Mouse (Mus musculus) stomach, embryonic 14.5 days (tissue): Measurements from ENCODE around the gene Pnrc2. TPM values are rescaled to one million over a fixed set of nuclear protein-coding genes. Genes with fewer than 3 reads are reported as not detected.

Source experiments
- ATAC-seq: fragments of 200-750 bp; cut with Nextera tagmentation; 2 replicates; pipeline ENCODE4 v1.8.0; 2017; ENCODE audit warnings: low read depth, moderate TSS enrichment; ENCODE audit not compliant: insufficient number of reproducible peaks, insufficient read depth, low FRiP score
- H3K27ac ChIP-seq: fragments of 300-500 bp; sonication (generic); 2 replicates; pipeline ENCODE4 v1.5.1; 2014; ENCODE audit warnings: mild to moderate bottlenecking, low read length, moderate library complexity, mixed read lengths
- H3K27me3 ChIP-seq: fragments of 300-500 bp; sonication (generic); 2 replicates; pipeline ENCODE4 v1.6.1; 2014; ENCODE audit warnings: low read length, control low read depth, mixed read lengths; ENCODE audit not compliant: control insufficient read depth, insufficient read depth
- H3K36me3 ChIP-seq: fragments of 300-500 bp; sonication (generic); 2 replicates; pipeline ENCODE4 v1.6.1; 2014; ENCODE audit warnings: mild to moderate bottlenecking, control low read depth, low read length, moderate library complexity, mixed read lengths; ENCODE audit not compliant: control insufficient read depth, insufficient read depth
- H3K4me1 ChIP-seq: fragments of 300-500 bp; sonication (generic); 2 replicates; pipeline ENCODE4 v1.6.1; 2014; ENCODE audit warnings: low read length, control low read depth, mixed read lengths; ENCODE audit not compliant: control insufficient read depth, insufficient read depth
- H3K4me2 ChIP-seq: fragments of 300-500 bp; sonication (generic); replicated peaks from 2 replicates; pipeline ENCODE4 v1.6.1; 2014; ENCODE audit warnings: low read depth, low read length, control low read depth
- H3K4me3 ChIP-seq: fragments of 300-500 bp; sonication (generic); 2 replicates; pipeline ENCODE4 v1.5.1; 2014; ENCODE audit warnings: low read depth, low read length, control low read depth
- H3K9ac ChIP-seq: fragments of 300-500 bp; sonication (generic); replicated peaks from 2 replicates; pipeline ENCODE4 v1.6.1; 2014; ENCODE audit warnings: low read depth, mild to moderate bottlenecking, control low read depth, low read length, moderate library complexity, mixed read lengths
- H3K9me3 ChIP-seq: fragments of 300-500 bp; sonication (generic); 2 replicates; pipeline ENCODE4 v1.6.1; 2016; ENCODE audit warnings: low read depth, low read length, control low read depth; ENCODE audit not compliant: control insufficient read depth
- WGBS: fragments of 180-500 bp; shearing (Covaris S2); extraction: QIAGEN DNeasy Blood & Tissue Kit; methylation state at CpG from one replicate; pipeline ENCODE4 v1.1.7; 2014; 5-methylcytosine and 5-hydroxymethylcytosine counted together
- polyA plus RNA-seq: library from polyadenylated mRNA; unstranded; fragments of >200 nt; fragmentation: Nextera tagmentation; extraction: Ambion mirVana; gene quantifications from 2 replicates; pipeline ENCODE4 v1.2.1, GENCODE M21; 2014

Gene Pnrc2
- polyA plus RNA-seq, 1 experiment from 2014 or later, result 172 TPM

GRCm38 (mm10) chr4:135879021-135879420 is 5.4 kb upstream of the Pnrc2 start:
- 60% methylated on average over 6 of the region's 6 CpGs for WGBS
- Histone ChIP-seq H3K4me1 (peaks cover 29% of the 10 kb centered on the region), H3K4me2 (no peak overlapping the region), H3K4me3 (no peak overlapping the region), H3K36me3 (no peaks in the 10 kb centered on the region), H3K9ac (no peak overlapping the region), H3K27ac (no peak overlapping the region), H3K9me3 (no peaks in the 10 kb centered on the region), H3K27me3 (no peaks in the 10 kb centered on the region)
- ATAC-seq, result no peak

DNA sequence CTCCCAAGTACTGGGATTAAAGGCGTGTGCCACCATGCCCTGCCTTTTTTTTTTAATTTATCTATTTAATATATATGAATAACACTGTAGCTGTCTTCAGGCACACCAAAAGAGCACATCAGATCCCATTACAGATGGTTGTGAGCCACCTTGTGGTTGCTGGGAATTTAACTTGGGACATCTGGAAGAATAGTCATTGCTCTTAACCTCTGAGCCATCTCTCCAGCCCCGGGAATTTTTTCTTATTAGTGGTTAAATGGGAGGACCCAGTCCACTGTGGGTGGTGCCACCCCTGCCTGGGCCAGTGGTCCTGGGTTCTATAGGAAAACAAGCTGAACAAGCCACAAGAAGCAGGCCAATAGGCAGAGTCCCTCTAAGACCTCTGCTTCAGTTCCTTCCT is 4.1 kb upstream of the Pnrc2 start:
- no peak for ATAC-seq
- 56% methylated on average over 2 of the region's 2 CpGs for WGBS

GRCm38 (mm10) chr4:135876583-135877020 is 3.0 kb upstream of the Pnrc2 start:
- Histone ChIP-seq H3K4me2 (peak overlapping the region; percentile 43), H3K9me3 (no peaks in the 10 kb centered on the region), H3K27me3 (no peaks in the 10 kb centered on the region), H3K4me3 (0 out of 2 replicates have a peak overlapping the region, but pooled peaks have one; percentile 2), H3K27ac (peak overlapping the region; percentile 63), H3K9ac (no peak overlapping the region), H3K4me1 (peaks cover 34% of the 10 kb centered on the region), H3K36me3 (peaks cover 7% of the 10 kb centered on the region)
- WGBS, result 2% methylated on average over 16 of the region's 16 CpGs
- no peak for ATAC-seq

More for the DNA sequence above, 4.1 kb upstream of the Pnrc2 start:
- Histone ChIP-seq H3K9ac (no peak overlapping the region), H3K27me3 (no peaks in the 10 kb centered on the region), H3K9me3 (no peaks in the 10 kb centered on the region), H3K4me3 (no peak overlapping the region), H3K4me2 (no peak overlapping the region), H3K27ac (no peak overlapping the region), H3K36me3 (no peaks in the 10 kb centered on the region), H3K4me1 (peaks cover 29% of the 10 kb centered on the region)

DNA sequence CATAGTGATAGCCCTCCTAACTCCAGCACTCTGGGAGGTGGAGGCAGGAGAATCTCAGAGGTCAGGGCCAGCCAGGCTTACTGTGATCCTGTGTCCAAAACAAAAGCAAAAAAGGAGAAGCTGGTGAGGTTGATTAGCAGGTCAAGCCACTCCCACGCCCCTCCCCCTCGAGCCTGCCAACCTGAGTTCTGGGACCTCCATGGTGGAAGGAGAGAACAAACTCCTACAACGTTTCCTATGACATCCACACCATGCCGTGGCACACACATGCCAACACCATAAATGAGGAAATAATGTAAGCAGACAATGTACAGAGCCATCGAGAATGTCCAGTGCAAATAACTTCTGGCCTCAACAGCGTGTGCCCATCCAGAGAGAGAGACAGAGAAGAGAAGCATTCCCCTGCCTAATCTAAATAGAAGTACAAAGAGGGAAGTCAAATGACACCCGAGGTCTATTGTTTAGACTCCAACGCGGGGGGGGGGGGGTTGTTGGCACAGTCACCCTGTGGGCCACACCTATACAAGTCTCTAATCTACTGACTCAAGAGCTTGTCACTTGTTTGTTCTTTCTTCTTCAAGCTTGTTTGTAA is 2.4 kb upstream of the Pnrc2 start:
- H3K27me3 ChIP-seq, result no peaks in the 10 kb centered on the region
- 2% methylated on average over 9 of the region's 9 CpGs for WGBS
- H3K4me1 ChIP-seq, result peaks cover 37% of the 10 kb centered on the region
- no peak for ATAC-seq
- H3K9ac ChIP-seq, result no peak overlapping the region
- peak overlapping the region; percentile 50; the same call in 1 of the 2 replicates for H3K27ac ChIP-seq
- H3K9me3 ChIP-seq, result no peaks in the 10 kb centered on the region
- peaks cover 10% of the 10 kb centered on the region for H3K36me3 ChIP-seq
- H3K4me2 ChIP-seq, result peak overlapping the region; percentile 43
- H3K4me3 ChIP-seq, result 0 out of 2 replicates have a peak overlapping the region, but pooled peaks have one; percentile 2

DNA sequence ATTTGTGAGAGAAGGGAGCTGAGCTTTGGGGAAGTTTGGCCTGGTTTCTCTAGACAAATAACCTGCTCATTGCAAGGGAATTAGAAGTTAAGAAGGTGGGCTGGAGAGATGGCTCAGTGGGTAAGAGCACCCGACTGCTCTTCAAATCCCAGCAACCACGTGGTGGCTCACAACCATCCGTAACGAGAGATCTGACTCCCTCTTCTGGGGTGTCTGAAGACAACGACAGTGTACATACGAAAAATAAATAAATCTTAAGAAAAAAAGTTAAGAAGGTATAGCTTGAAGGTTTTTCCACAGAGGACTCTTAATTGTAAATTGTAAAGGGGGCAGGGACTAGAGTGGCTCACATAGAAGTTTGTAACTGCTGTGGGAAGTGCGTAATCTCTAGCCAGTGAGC is 1.9 kb upstream of the Pnrc2 start:
- Histone ChIP-seq H3K4me1 (peaks cover 39% of the 10 kb centered on the region), H3K27me3 (no peaks in the 10 kb centered on the region), H3K4me2 (no peak overlapping the region), H3K4me3 (no peak overlapping the region), H3K27ac (peak overlapping the region; percentile 50; the same call in 1 of the 2 replicates), H3K9me3 (no peaks in the 10 kb centered on the region), H3K9ac (no peak overlapping the region), H3K36me3 (peaks cover 14% of the 10 kb centered on the region)
- WGBS, result 32% methylated on average over 7 of the region's 7 CpGs
- no peak for ATAC-seq

DNA sequence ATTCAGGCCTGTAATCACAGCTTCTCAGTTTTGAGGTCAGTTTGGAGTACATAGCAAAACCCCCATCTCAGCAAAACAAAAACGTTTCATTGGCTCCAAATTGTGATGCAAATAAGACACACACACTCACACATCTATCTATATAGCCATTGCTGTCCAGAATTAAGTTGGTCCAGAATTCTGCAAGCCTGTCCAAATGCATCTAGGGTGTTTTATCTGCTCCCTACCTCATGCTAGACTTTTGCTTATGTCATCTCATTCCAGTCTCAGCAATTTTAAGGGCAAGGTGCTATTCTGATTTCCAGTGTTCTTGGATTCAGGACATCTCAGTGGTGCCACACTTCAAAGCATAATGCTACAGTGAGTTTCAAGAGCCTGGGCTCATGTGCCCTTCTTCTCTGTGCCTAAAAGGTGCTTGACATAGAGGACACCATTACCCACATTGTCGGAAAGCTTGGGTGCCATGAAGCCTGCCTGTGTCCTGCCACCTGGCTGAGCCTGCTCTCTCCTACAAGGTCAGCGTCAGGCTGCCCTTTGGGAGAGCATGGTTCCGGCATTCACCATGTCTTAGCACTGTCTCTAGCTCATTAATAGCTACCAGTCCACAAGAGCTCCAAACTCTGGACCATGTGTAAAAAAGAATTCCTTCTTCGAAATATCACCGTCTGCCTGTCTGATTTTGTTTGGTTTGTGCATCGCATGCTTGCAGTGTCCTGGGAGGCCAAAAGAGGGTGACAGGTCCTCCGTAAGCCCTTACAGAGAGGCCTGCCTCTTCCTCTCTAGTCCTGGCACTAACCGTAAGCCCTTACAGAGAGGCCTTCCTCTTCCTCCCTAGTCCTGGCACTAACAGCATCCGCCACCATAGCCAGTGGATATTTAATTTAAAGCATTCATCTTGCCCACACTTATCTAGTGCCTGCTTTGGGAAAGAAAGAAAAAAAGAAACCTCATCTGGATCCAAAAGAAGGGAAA is 1.2 kb upstream of the Pnrc2 start:
- peak overlapping the region; percentile 65 for H3K4me2 ChIP-seq
- H3K27ac ChIP-seq, result peak overlapping the region; percentile 100
- WGBS, result 74% methylated on average over 10 of the region's 10 CpGs
- H3K27me3 ChIP-seq, result no peaks in the 10 kb centered on the region
- H3K36me3 ChIP-seq, result peaks cover 16% of the 10 kb centered on the region
- ATAC-seq, result no peak
- H3K4me3 ChIP-seq, result no peak overlapping the region
- H3K9me3 ChIP-seq, result no peaks in the 10 kb centered on the region
- H3K4me1 ChIP-seq, result peaks cover 41% of the 10 kb centered on the region
- peak overlapping the region; percentile 49; the same call in 1 of the 2 replicates for H3K9ac ChIP-seq

- ATAC-seq, result no peak
- peaks cover 16% of the 10 kb centered on the region for H3K36me3 ChIP-seq
- H3K9me3 ChIP-seq, result no peaks in the 10 kb centered on the region
- H3K4me2 ChIP-seq, result peak overlapping the region; percentile 65
- H3K9ac ChIP-seq, result peak overlapping the region; percentile 90
- no peaks in the 10 kb centered on the region for H3K27me3 ChIP-seq
- H3K27ac ChIP-seq, result peak overlapping the region; percentile 100
- 7% methylated on average over 17 of the region's 17 CpGs for WGBS
- peak overlapping the region; percentile 68 for H3K4me3 ChIP-seq
- H3K4me1 ChIP-seq, result peaks cover 41% of the 10 kb centered on the region
These were observed 860 bp downstream of the Pnrc2 start for GRCm38 (mm10) chr4:135872589-135873391.

DNA sequence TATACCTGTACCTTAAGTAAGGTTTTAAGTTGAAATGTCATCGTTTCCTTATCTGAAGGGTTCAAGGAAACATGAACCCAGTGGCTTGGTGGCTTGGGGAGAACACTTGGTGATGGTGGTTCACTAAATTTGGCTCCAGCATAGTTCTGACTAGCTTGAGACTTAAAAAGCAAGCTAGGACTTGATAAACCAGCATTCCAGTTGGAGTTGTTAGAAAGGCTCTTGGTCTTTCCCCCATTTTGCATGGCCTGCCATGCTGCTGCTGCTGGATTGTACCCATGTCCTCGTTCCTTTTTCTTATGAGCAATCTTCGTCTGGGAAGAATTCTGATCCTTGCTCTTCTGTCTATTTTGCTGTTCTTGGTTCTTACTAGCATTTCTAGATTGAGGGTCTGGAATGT is 1.6 kb downstream of the Pnrc2 start:
- WGBS, result 35% methylated on average over 3 of the region's 3 CpGs
- Histone ChIP-seq H3K9me3 (no peaks in the 10 kb centered on the region), H3K27me3 (no peaks in the 10 kb centered on the region), H3K4me1 (peaks cover 40% of the 10 kb centered on the region), H3K9ac (peak overlapping the region; percentile 90), H3K4me2 (peak overlapping the region; percentile 65), H3K27ac (peak overlapping the region; percentile 100; the same call in 1 of the 2 replicates), H3K4me3 (peak overlapping the region; percentile 68), H3K36me3 (peaks cover 17% of the 10 kb centered on the region)
- no peak for ATAC-seq
